In the genomic region with DNA sequence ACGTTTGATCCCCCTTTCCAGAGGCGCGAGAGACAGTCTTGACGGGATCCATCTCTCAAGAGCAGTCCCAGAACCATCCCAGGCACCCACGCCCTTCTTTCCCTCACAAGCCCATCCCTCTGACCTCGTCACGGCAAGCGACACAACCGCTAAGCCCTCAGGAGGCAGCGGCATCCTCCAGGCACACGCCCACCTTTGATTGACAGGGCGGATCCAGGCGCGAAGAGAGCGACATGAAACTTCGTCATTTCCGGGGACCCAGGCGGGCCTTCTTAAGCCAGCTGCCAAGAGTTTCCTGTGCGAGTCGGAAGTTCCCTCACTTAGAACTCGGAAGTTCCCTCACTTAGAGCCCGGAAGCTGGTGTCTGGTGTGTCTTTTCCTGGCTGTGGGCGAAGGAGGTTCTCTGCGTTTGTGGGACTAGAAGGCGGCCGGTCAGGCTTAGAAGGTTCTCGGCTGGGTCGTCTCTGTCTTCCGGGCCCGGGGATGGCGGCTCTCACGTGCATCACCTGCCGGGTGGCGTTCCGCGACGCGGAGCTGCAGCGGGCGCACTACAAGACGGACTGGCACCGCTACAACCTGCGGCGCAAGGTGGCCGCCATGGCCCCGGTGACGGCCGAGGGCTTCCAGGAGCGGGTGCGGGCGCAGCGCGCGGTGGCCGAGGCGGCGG, we compare ENCODE assay signal across 8 mouse cellular contexts. TPM values are rescaled to one million over a fixed set of nuclear protein-coding genes. Genes with fewer than 3 reads are reported as not detected.
A peak's percentile ranks its signal among the peaks of the same experiment; 100 is the strongest.
DNase-seq lines count a peak whose midpoint lies in the region; ATAC-seq and TF ChIP-seq lines count a peak whose summit lies in the region.

A gene (plus strand): TSS at position 300 of the 667 bp plus-strand sequence.

- H3K4me3 ChIP-seq in gastrocnemius, adult 2 months = peak within 1 kb of the TSS; percentile 100
- H3K4me3 ChIP-seq in hindbrain, postnatal 0 days (ENCODE audit: low read length) = peak within 1 kb of the TSS; percentile 98
- peak within 1 kb of the TSS; percentile 98 for H3K4me3 ChIP-seq in left cerebral cortex, adult 2 months

- no peak for TF ChIP-seq CTCF in gastrocnemius, adult 2 months (IDR thresholded peaks at IDR 0.05)
- TF ChIP-seq CTCF in hindbrain, postnatal 0 days (IDR thresholded peaks at IDR 0.05; ENCODE audit: low read depth) = no peak
- no peak for TF ChIP-seq CTCF in left cerebral cortex, adult 2 months (IDR thresholded peaks at IDR 0.05)

- no peaks in the 10 kb centered on the region for H3K36me3 ChIP-seq in hindbrain, postnatal 0 days (ENCODE audit: insufficient read depth, low read length)

- no peaks in the 10 kb centered on the region for H3K9me3 ChIP-seq in hindbrain, postnatal 0 days (ENCODE audit: low read length)

- H3K27ac ChIP-seq in gastrocnemius, adult 2 months = peak within 1 kb of the TSS; percentile 96
- peak within 1 kb of the TSS; percentile 91 for H3K27ac ChIP-seq in hindbrain, postnatal 0 days
- H3K27ac ChIP-seq in left cerebral cortex, adult 2 months = peak within 1 kb of the TSS; percentile 87

- peak; percentile 96 for ATAC-seq in common myeloid progenitor, adult 5-6 weeks (replicated peaks; ENCODE audit: low read depth, poor library complexity, severe bottlenecking)
- peak; percentile 98 for ATAC-seq in hindbrain, postnatal 0 days
- peak; percentile 91 for ATAC-seq in megakaryocyte, adult 5-6 weeks (ENCODE audit: poor library complexity, severe bottlenecking)

- peak; percentile 100 for DNase-seq in ZHBTc4 (ENCODE audit: low read depth, low spot score)
- peak; percentile 96 for DNase-seq in gastrocnemius, adult 2 months
- peak; percentile 100 for DNase-seq in hindbrain, postnatal 0 days (ENCODE audit: low spot score)
- peak; percentile 93 to 95 for DNase-seq in left cerebral cortex, adult 2 months (ENCODE audit: extremely low spot score in 1 of 2, low spot score in 2 of 2)
- peak; percentile 95 to 96 for DNase-seq in right cerebral cortex, adult 2 months (ENCODE audit: low spot score in 2 of 2)
- peak; percentile 96 for DNase-seq in urinary bladder, postnatal 14 days (ENCODE audit: low spot score)

- H3K4me2 ChIP-seq in hindbrain, postnatal 0 days (ENCODE audit: low read depth, low read length) = peak within 1 kb of the TSS; percentile 96

- no peaks in the 10 kb centered on the region for H3K27me3 ChIP-seq in hindbrain, postnatal 0 days (ENCODE audit: insufficient read depth, low read length)

- H3K9ac ChIP-seq in hindbrain, postnatal 0 days (replicated peaks; ENCODE audit: low read length) = peak within 1 kb of the TSS; percentile 84

- intact Hi-C loops in gastrocnemius, adult 2 months (cut with DNase I) = loop anchor here (10.0 kb wide), 1 partner anchor 359 kb away; a partner anchor contains a TSS
- intact Hi-C loops in left cerebral cortex, adult 2 months (cut with DNase I) = no loop called here

- WGBS in hindbrain, postnatal 0 days = under 1% methylated on average over 57 of the region's 57 CpGs

- peaks cover 10% of the 10 kb centered on the region for H3K4me1 ChIP-seq in hindbrain, postnatal 0 days (ENCODE audit: insufficient read depth, low read length)

RNA-seq across cellular contexts. Expression of the gene that starts here (rescaled TPM):
- total RNA-seq in common myeloid progenitor, adult 5-6 weeks (2017) = 120 and 123 TPM in 2 replicates
- total RNA-seq in gastrocnemius, adult 2 months (2021) = 10 to 100 TPM; 22.6 to 25.5 TPM
- 32.6 and 33.8 TPM in 2 replicates for total RNA-seq in hindbrain, postnatal 0 days (2014; rRNA removed)
- 29.9 and 33.2 TPM in 2 replicates for polyA plus RNA-seq in hindbrain, postnatal 0 days (2015; fragmentation: Nextera tagmentation; extraction: Ambion mirVana)
- total RNA-seq in left cerebral cortex, adult 2 months (2021) = 10 to 100 TPM; 47.7 to 52.4 TPM
- 58.1 and 60.0 TPM in 2 replicates for total RNA-seq in megakaryocyte, adult 5-6 weeks (2015)
- total RNA-seq in megakaryocyte, adult 5-6 weeks (2017) = 78.3 and 91.7 TPM in 2 replicates

Comparison
In these comparisons a context has a peak if more than half of its experiments do, and no peak if none do; other contexts are left out.
1. Peak in every context shown above with its lines: DNase-seq, ATAC-seq, H3K4me3 ChIP-seq and H3K27ac ChIP-seq.